Mouse (Mus musculus) embryonic facial prominence, embryonic 14.5 days (tissue): ENCODE measurements around the gene Gtf2ird2. TPM values are rescaled to one million over a fixed set of nuclear protein-coding genes. Genes with fewer than 3 reads are reported as not detected.
A peak's percentile ranks its signal among the peaks of the same experiment; 100 is the strongest.

Experiments
- ATAC-seq: fragments of 200-750 bp; cut with Nextera tagmentation; 2 replicates; pipeline ENCODE4 v1.8.0; 2017; ENCODE audit warnings: low read depth, moderate number of reproducible peaks, moderate TSS enrichment
- DNase-seq: peaks from one replicate; pipeline ENCODE4 v3.0.0-alpha.2; 2015; ENCODE audit warnings: low spot score
- H3K27ac ChIP-seq: fragments of 300-500 bp; sonication (generic); replicated peaks from 2 replicates; pipeline ENCODE4 v1.5.1; 2014; ENCODE audit warnings: low read depth, mild to moderate bottlenecking, low read length, moderate library complexity
- H3K27me3 ChIP-seq: fragments of 300-500 bp; sonication (generic); replicated peaks from 2 replicates; pipeline ENCODE4 v1.6.1; 2014; ENCODE audit warnings: low read length; ENCODE audit not compliant: control insufficient read depth, insufficient read depth
- H3K36me3 ChIP-seq: fragments of 300-500 bp; sonication (generic); 2 replicates; pipeline ENCODE4 v1.6.1; 2014; ENCODE audit warnings: low read length, mixed read lengths; ENCODE audit not compliant: control insufficient read depth, insufficient read depth
- H3K4me1 ChIP-seq: fragments of 300-500 bp; sonication (generic); 2 replicates; pipeline ENCODE4 v1.6.1; 2014; ENCODE audit warnings: antibody characterized with exemption, low read length; ENCODE audit not compliant: control insufficient read depth, insufficient read depth
- H3K4me2 ChIP-seq: fragments of 300-500 bp; sonication (generic); 2 replicates; pipeline ENCODE4 v1.6.1; 2014; ENCODE audit warnings: low read depth, mild to moderate bottlenecking, low read length, moderate library complexity, mixed read lengths
- H3K4me3 ChIP-seq: fragments of 300-500 bp; sonication (generic); 2 replicates; pipeline ENCODE4 v1.5.1; 2014; ENCODE audit warnings: low read depth, mild to moderate bottlenecking, low read length
- H3K9ac ChIP-seq: fragments of 300-500 bp; sonication (generic); 2 replicates; pipeline ENCODE4 v1.6.1; 2014; ENCODE audit warnings: low read depth, mild to moderate bottlenecking, low read length, moderate library complexity, mixed read lengths
- H3K9me3 ChIP-seq: fragments of 300-500 bp; sonication (generic); 2 replicates; pipeline ENCODE4 v1.6.1; 2016; ENCODE audit warnings: low read length; ENCODE audit not compliant: control insufficient read depth
- WGBS: fragments of 180-500 bp; shearing (Covaris S2); extraction: QIAGEN DNeasy Blood & Tissue Kit; methylation state at CpG from one replicate; pipeline ENCODE4 v1.1.7; 2014; 5-methylcytosine and 5-hydroxymethylcytosine counted together
- polyA plus RNA-seq: library from polyadenylated mRNA; unstranded; fragments of >200 nt; fragmentation: Nextera tagmentation; extraction: Ambion mirVana; gene quantifications from 2 replicates; pipeline ENCODE4 v1.2.1, GENCODE M21; 2014

The Gtf2ird2 gene
- polyA plus RNA-seq, 1 experiment from 2014 or later = 6.6 TPM

DNA sequence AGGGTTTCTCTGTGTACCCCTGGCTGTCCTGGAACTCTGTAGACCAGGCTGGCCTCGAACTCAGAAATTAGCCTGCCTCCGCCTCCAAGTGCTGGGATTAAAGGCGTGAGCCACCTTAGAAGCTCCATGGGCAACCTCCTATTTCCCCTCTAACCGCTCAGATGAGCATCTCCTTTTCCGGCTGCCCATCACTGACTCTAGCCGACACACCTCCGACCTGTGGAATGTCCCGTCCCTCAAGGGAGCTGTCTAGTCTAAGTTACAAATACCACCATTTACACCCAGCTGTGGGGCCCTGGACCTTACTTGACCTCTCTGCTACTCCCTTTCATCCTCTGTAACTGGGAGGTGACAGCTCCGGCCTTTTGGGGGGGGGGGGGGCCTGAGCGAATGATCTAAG is 8.1 kb upstream of the Gtf2ird2 start:
- H3K27me3 ChIP-seq = no peaks in the 10 kb centered on the region
- H3K4me3 ChIP-seq = peak overlapping the region; percentile 96
- H3K9ac ChIP-seq = peak overlapping the region; percentile 83
- ATAC-seq (no peak), DNase-seq (no peak)
- peak overlapping the region; percentile 84 for H3K4me2 ChIP-seq
- WGBS = 5% methylated on average over 10 of the region's 10 CpGs
- H3K4me1 ChIP-seq = peaks cover 7% of the 10 kb centered on the region; the same call in 1 of the 2 replicates
- no peaks in the 10 kb centered on the region for H3K9me3 ChIP-seq
- peak overlapping the region; percentile 80 for H3K27ac ChIP-seq
- H3K36me3 ChIP-seq = peaks cover 15% of the 10 kb centered on the region; the same call in 1 of the 2 replicates

DNA sequence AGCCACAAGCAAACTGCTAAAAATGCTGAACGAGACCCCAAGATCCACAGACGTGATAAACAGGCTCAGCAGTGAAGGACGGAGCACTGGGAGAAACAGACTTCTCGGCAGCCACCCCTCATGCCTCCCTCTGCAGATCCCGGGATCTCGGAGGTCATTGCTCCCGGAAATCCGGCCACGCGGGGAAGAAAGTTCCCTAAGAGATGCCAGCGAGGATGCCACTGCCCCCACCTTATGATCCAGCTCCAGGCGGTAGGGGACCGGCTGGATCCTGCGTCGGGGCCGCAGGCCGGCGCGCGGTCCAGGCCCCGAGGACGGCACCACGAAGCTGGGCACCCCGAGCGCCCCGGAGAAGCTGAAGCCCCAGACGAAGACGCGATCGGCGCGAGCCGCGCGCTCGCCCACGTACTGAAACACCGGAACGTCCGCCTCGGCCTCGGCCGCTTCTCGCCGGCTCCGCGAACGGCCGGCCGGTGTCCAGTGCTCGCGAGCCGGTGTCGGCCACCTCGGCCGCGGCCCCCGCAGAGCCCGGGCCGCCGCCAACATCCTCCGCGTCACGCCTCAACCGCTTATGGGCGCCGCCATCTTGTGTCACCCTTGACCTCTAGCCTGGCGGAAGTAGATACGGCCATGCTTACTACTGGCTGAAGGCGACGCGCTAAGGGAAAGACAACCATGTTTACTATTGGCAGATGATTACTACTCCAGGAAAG is 7.5 kb upstream of the Gtf2ird2 start, which contains the start of gene Rcc1l:
Gene Rcc1l, minus strand, starts transcription at position 606 of the 713 bp plus-strand sequence.
- ATAC-seq = peak; percentile 92
- WGBS = under 1% methylated on average over 53 of the region's 72 CpGs

DNA sequence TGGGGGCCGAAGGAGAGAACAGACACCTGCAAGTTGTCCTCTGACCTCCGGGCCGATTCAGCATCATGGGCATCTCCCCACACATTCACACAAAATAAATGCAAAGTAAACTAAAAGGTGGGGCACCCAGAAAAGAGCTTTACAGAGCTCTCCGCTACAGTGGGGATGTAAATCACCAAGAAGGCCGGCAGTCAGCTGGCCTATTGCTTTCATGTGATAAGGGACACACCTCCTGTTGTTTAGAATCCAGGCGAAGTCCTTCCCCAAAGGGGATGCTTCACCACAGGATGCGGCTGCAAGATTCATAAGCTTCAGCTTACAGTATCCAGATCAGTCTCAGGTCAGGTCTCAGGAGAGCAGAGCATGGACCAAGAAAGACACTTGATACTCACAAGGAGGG is 5.3 kb upstream of the Gtf2ird2 start:
- ATAC-seq = no peak
- H3K27ac ChIP-seq = no peak overlapping the region
- 79% methylated on average over 7 of the region's 7 CpGs for WGBS

More for the DNA sequence above, 7.5 kb upstream of the Gtf2ird2 start, which contains the start of gene Rcc1l:
- Histone ChIP-seq H3K27me3 (no peaks in the 10 kb centered on the region), H3K27ac (peak within 1 kb of the TSS; percentile 80), H3K4me2 (peak within 1 kb of the TSS; percentile 84), H3K4me1 (peaks cover 7% of the 10 kb centered on the region; the same call in 1 of the 2 replicates), H3K36me3 (0 out of 2 replicates have a peak, but pooled peaks cover 10% of the 10 kb centered on the region), H3K9ac (peak within 1 kb of the TSS; percentile 83), H3K4me3 (peak within 1 kb of the TSS; percentile 96), H3K9me3 (no peaks in the 10 kb centered on the region)
- DNase-seq = peak; percentile 96

DNA sequence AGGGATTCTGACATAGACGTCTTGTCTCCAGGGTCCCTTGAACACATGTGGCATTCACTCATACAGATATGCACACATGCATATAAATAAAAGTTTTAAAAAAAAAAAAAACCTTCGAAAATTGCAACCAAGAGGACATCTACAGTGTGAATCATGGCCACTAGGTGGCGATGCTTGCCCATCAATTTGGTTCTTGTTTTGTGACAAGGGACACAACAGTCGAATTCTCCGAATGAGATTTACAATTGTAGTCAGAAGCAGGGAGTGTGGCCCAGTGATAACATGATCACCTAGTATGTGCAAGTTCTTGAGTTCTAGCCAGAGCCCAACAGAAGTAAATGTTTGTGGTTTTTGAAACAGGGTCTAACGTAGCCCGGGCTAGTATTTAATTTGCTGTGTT is 3.9 kb upstream of the Gtf2ird2 start:
- Histone ChIP-seq H3K36me3 (no peaks in the 10 kb centered on the region), H3K4me2 (no peak overlapping the region), H3K4me3 (no peak overlapping the region), H3K27ac (no peak overlapping the region), H3K4me1 (peaks cover 21% of the 10 kb centered on the region), H3K9ac (no peak overlapping the region), H3K27me3 (no peaks in the 10 kb centered on the region), H3K9me3 (no peaks in the 10 kb centered on the region)
- 21% methylated on average over 7 of the region's 7 CpGs for WGBS
- DNase-seq = peak; percentile 93
- no peak for ATAC-seq

More for the DNA sequence above, 5.3 kb upstream of the Gtf2ird2 start:
- DNase-seq = no peak
- Histone ChIP-seq H3K4me3 (no peak overlapping the region), H3K27me3 (no peaks in the 10 kb centered on the region), H3K4me2 (no peak overlapping the region), H3K36me3 (no peaks in the 10 kb centered on the region), H3K9me3 (no peaks in the 10 kb centered on the region), H3K4me1 (peaks cover 18% of the 10 kb centered on the region), H3K9ac (no peak overlapping the region)

DNA sequence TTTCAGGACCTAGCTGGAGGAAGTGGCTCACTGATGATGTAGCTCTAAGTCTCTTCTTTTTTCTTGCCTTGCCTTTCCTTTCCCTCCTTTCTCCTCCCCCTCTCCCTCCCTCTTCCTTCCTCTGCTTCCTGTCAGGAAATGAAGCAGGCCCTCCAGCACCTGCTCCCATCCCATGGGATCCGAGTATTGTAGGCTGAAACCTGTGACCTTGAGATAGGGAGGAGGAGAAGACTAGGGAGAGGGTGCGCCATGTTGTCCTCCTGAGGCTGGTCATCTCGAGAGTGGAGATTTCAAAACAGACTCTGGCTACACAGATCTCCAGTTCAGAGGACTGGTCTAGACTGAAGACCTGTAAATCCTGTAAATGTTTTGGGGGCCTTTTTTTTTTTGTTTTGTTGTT is 1.6 kb upstream of the Gtf2ird2 start:
- Histone ChIP-seq H3K36me3 (no peaks in the 10 kb centered on the region), H3K9me3 (no peaks in the 10 kb centered on the region), H3K27me3 (no peaks in the 10 kb centered on the region), H3K4me3 (no peak overlapping the region), H3K9ac (no peak overlapping the region), H3K27ac (no peak overlapping the region), H3K4me2 (no peak overlapping the region), H3K4me1 (peaks cover 13% of the 10 kb centered on the region)
- ATAC-seq (no peak), DNase-seq (peak; percentile 46)
- WGBS = 61% methylated on average over 3 of the region's 3 CpGs

DNA sequence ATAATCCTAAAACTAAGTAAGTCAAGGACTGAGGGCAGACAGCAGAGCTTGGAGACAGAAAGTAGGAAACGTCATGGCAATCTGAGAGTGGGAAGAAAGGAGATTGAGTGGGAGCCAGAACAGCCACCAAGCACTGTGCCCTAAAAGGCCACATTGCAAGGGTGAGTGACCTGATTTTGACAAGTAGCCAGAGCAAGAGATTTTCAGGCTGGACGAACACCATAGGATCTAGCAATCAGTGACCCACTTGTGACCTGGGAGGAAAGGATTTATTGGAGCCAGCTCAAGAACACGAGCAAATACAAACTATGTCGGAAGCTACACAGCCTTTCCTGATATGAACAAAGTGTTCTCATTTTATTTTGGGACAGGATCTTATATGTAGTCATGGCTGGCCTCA is 1.1 kb upstream of the Gtf2ird2 start:
- H3K27ac ChIP-seq = no peak overlapping the region
- ATAC-seq (no peak), DNase-seq (no peak)
- H3K4me1 ChIP-seq = peaks cover 13% of the 10 kb centered on the region
- 62% methylated on average over 4 of the region's 4 CpGs for WGBS
- peak overlapping the region; percentile 76; the same call in 1 of the 2 replicates for H3K4me3 ChIP-seq
- no peak overlapping the region; the same call in 1 of the 2 replicates for H3K9ac ChIP-seq
- no peaks in the 10 kb centered on the region for H3K27me3 ChIP-seq
- H3K9me3 ChIP-seq = 0 out of 2 replicates have a peak, but pooled peaks cover 3% of the 10 kb centered on the region
- no peaks in the 10 kb centered on the region for H3K36me3 ChIP-seq
- H3K4me2 ChIP-seq = peak overlapping the region; percentile 94

DNA sequence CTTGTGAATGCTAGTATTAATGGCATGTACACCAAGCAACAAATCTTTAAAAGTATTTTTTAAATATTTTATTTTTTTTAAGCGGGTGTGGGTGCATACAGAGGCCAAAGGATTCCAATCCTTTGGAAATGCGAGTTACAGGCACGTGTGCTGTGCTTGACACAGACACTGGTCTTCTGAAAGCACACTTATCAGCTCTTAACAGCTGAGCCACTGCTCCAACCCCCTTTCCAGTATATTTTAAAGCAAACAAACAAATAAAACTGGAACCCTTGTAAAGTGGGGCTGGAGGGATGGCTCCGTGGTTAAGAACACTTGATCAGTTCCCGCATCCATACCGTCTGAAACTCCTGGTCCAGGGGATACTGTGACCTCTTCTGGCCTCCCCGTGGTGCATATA is 657 bp upstream of the Gtf2ird2 start:
- no peaks in the 10 kb centered on the region for H3K27me3 ChIP-seq
- peak overlapping the region; percentile 92 for H3K9ac ChIP-seq
- DNase-seq (no peak), ATAC-seq (no peak)
- peak overlapping the region; percentile 94 for H3K4me2 ChIP-seq
- WGBS = 57% methylated on average over 7 of the region's 7 CpGs
- peak overlapping the region; percentile 97 for H3K27ac ChIP-seq
- H3K4me3 ChIP-seq = peak overlapping the region; percentile 76
- H3K36me3 ChIP-seq = no peaks in the 10 kb centered on the region
- peaks cover 13% of the 10 kb centered on the region for H3K4me1 ChIP-seq
- 0 out of 2 replicates have a peak, but pooled peaks cover 3% of the 10 kb centered on the region for H3K9me3 ChIP-seq

DNA sequence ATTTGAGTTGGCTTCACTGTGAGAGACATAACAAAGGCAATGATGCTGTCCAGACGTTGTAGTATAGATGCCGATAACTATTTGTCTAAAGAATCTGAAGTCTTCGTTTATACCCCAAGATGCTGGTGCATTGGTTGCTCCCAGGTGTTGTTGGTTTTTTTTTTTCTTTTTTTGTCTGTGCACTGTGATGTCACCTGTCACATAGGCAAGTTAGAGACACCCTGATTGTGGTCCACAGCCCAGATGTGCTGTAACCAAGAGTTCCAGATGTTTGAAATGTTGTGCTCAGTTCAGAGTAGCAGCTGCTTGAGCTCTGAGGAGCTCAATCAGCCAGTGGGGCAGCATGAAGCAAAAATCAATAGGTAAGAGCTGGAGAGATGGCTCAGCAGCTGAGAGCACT is 2.2 kb downstream of the Gtf2ird2 start:
- no peak for DNase-seq
- Histone ChIP-seq H3K36me3 (no peaks in the 10 kb centered on the region), H3K9ac (no peak overlapping the region), H3K4me1 (peaks cover 13% of the 10 kb centered on the region), H3K9me3 (0 out of 2 replicates have a peak, but pooled peaks cover 3% of the 10 kb centered on the region), H3K4me2 (no peak overlapping the region), H3K27me3 (no peaks in the 10 kb centered on the region), H3K27ac (no peak overlapping the region), H3K4me3 (no peak overlapping the region)
- no peak for ATAC-seq
- WGBS = 83% methylated on average over 3 of the region's 3 CpGs
